ENCODE assay signal across 8 mouse cellular contexts in the genomic region with DNA sequence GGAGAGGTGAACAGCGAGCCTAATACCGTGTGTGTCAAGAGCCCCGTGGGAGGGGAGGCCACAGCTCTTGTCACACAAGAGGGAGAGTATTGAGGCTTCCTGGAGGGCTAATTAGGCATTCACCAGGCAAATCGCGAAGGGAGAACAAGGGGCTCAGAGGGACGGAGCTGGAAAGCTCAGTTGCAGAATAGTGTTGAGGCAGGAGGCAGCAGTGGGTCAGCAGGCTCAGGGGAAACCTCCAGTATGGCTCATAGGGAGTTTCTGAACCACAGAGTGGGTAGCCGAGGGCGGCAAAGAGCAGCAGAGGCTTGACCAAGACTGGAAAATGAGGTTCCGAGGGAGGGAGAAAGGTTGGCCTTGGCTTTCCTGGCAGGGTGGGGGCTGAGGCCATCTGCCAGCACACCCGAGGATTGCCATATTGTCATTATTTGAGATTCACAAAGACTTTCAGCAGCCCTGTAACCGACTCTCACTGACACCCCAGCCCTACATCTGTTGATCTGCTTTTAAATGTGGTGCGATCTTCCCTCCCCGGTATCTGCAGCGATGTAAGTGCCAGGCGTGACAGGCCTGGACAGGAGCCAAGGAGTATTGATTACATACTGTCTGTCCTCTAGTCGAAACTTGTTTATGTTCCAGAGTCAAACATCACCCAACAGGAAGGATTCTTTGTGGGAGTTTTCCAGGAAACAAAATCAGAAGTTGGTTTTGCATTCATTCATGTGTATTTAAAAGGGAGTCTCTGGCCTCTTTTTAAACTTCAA.
DNase-seq lines count a peak whose midpoint lies in the region; ATAC-seq lines count a peak whose summit lies in the region.

No protein-coding gene starts in this region.

- H3K9ac ChIP-seq in intestine, embryonic 15.5 days = no peak overlapping the region

- WGBS in intestine, embryonic 15.5 days = 19% methylated on average over 16 of the region's 16 CpGs

- H3K9me3 ChIP-seq in intestine, embryonic 15.5 days = no peaks in the 10 kb centered on the region

- peak; percentile 25 for DNase-seq in adrenal gland, postnatal 14 days
- DNase-seq in adrenal gland, postnatal 4 days (ENCODE audit: low spot score in 2 of 2) = no peak
- DNase-seq in right cerebral cortex, adult 18-20 months = peak; percentile 24
- DNase-seq in right cerebral cortex, adult 2 months (ENCODE audit: low spot score in 2 of 2) = no peak
- DNase-seq in naive thymus-derived CD4-positive, alpha-beta T cell, adult 2 months (ENCODE audit: low read depth) = peak; percentile 68
- no peak for DNase-seq in Muller cell, postnatal 12 days (ENCODE audit: inconsistent ontology term)
- DNase-seq in urinary bladder, postnatal 4 days (ENCODE audit: low spot score in 2 of 2) = no peak

- no peak for ATAC-seq in intestine, embryonic 15.5 days

- peak overlapping the region; percentile 42 for H3K4me2 ChIP-seq in intestine, embryonic 15.5 days (replicated peaks)

- peaks cover 47% of the 10 kb centered on the region for H3K4me1 ChIP-seq in intestine, embryonic 15.5 days (replicated peaks)

- 0 out of 2 replicates have a peak overlapping the region, but pooled peaks have one; percentile 24 for H3K27ac ChIP-seq in intestine, embryonic 15.5 days

- H3K4me3 ChIP-seq in intestine, embryonic 15.5 days (replicated peaks) = no peak overlapping the region

- H3K36me3 ChIP-seq in intestine, embryonic 15.5 days = no peaks in the 10 kb centered on the region

- no peaks in the 10 kb centered on the region for H3K27me3 ChIP-seq in intestine, embryonic 15.5 days (replicated peaks)

Comparison
In these comparisons a context has a peak if more than half of its experiments do, and no peak if none do; other contexts are left out.
1. DNase-seq: peak in adrenal gland, postnatal 14 days (single experiment), right cerebral cortex, adult 18-20 months (single experiment) and naive thymus-derived CD4-positive, alpha-beta T cell, adult 2 months (single experiment); none in adrenal gland, postnatal 4 days (0 of 2), right cerebral cortex, adult 2 months (0 of 2), Muller cell, postnatal 12 days (single experiment) and urinary bladder, postnatal 4 days (0 of 2).